Mouse (Mus musculus): ENCODE results near the gene Fam124a. TPM values are rescaled to one million over a fixed set of nuclear protein-coding genes. Genes with fewer than 3 reads are reported as not detected.
A peak's percentile ranks its signal among the peaks of the same experiment; 100 is the strongest.
"Not testable (repeated sequence)": the region's sequence is repeated elsewhere in the genome, so short reads cannot be mapped to it uniquely, and the experiment has no call there.

Gene Fam124a
- polyA plus RNA-seq, 1 experiment from 2014 or later: 71.2 TPM

DNA sequence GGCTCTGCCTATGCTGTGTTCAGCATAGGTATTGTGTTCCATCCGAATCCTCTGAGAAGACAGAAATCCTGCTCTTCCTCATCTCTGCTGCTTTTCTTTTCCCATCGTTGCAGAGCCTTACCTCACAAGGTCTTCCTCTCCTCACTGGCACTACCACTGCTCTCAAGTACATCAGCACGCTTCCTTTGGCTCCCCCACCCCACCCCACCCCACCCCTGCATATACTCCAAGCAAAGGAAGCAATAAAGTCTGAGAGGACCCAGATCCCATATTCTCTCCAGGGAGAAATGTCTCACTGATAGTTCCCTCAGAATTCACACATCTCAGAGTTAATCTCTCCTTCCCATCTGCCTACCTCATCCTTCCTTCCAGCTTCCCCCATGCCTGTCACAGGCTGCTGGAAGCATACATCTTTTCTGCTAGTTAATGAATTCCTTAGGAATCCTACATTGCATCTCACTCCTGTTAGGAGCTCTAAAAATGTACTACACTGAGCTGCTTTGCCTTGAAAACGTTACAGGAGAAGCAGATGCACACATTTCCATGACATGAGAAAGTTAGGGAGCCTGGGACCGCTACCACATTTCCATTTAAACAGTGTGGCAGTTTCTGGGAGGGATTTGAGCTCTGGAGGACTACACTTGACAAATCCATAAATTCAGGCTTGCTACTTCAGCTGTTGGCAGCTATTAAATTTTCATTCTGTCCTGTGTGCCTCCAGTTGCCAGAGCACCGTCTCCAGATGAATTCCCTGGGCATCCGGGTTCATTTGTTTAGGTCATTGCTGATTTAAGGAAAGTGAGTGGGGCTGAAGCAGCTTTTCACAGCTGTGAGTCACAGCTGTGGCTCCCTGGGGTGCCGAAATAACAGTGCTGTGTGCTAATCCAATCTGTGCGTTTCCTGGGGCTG, 82.2 kb downstream of the Fam124a start:
- Histone ChIP-seq H3K27ac (replicated peaks) (peak overlapping the region; percentile 82), H3K36me3 (no peaks in the 10 kb centered on the region), H3K9me3 (replicated peaks) (no peaks in the 10 kb centered on the region), H3K4me2 (peak overlapping the region; percentile 47), H3K27me3 (replicated peaks) (no peaks in the 10 kb centered on the region), H3K4me1 (peaks cover 19% of the 10 kb centered on the region), H3K4me3 (replicated peaks) (peak overlapping the region; percentile 8; the same call in 1 of the 2 replicates), H3K9ac (replicated peaks) (0 out of 2 replicates have a peak overlapping the region, but pooled peaks have one; percentile 20)
- WGBS: 12% methylated on average over 9 of the region's 9 CpGs
- peak; percentile 83 for ATAC-seq (ENCODE audit: low FRiP score)

DNA sequence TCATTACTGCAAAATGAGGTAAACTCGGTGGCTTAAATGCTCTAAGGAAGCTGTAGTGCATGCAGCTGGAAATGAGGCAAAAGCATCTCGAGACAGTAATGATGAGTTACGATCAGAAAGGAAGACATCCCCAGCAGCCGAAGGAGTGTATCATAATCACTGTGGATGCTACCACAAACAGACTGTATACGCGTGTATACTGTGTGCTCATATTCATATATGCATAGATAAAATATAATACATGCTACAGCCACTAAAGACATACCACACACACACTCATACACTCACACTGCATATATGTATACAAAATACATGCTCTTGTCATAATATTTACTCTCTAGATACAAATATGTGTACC, 82.8 kb downstream of the Fam124a start:
- Histone ChIP-seq H3K27me3 (replicated peaks) (no peaks in the 10 kb centered on the region), H3K4me2 (peak overlapping the region; percentile 47), H3K9me3 (replicated peaks) (no peaks in the 10 kb centered on the region), H3K4me3 (replicated peaks) (peak overlapping the region; percentile 8; the same call in 1 of the 2 replicates), H3K4me1 (peaks cover 19% of the 10 kb centered on the region), H3K9ac (replicated peaks) (no peak overlapping the region), H3K36me3 (no peaks in the 10 kb centered on the region), H3K27ac (replicated peaks) (peak overlapping the region; percentile 82)
- WGBS: 11% methylated on average over 6 of the region's 6 CpGs
- ATAC-seq (ENCODE audit: low FRiP score): no peak; the same call in 1 of the 2 replicates

DNA sequence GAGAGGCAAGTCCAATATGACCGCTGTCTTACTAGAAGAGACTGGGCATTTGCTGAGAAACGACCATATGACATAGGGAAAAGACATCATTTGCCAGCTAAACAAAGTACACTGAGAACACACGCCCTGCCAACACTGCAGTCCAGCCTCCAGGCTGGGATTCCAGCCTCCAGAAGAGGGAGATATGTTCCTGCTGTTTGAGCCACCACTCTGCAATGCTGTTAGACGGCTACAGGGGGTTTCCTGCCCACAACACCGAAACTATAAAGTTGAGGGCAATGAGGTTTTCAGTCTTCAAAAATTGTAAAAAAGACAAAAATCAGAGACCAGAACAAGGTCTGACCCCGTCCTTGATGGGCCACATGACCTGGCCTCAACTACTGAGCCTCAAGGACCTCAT, 83.6 kb downstream of the Fam124a start:
- H3K27ac ChIP-seq (replicated peaks): peak overlapping the region; percentile 52
- ATAC-seq (ENCODE audit: low FRiP score): no peak
- no peaks in the 10 kb centered on the region for H3K9me3 ChIP-seq (replicated peaks)
- no peaks in the 10 kb centered on the region for H3K36me3 ChIP-seq
- no peak overlapping the region for H3K4me3 ChIP-seq (replicated peaks)
- peaks cover 19% of the 10 kb centered on the region for H3K4me1 ChIP-seq
- H3K4me2 ChIP-seq: no peak overlapping the region
- 68% methylated on average over 6 of the region's 6 CpGs for WGBS
- no peak overlapping the region for H3K9ac ChIP-seq (replicated peaks)
- no peaks in the 10 kb centered on the region for H3K27me3 ChIP-seq (replicated peaks)

DNA sequence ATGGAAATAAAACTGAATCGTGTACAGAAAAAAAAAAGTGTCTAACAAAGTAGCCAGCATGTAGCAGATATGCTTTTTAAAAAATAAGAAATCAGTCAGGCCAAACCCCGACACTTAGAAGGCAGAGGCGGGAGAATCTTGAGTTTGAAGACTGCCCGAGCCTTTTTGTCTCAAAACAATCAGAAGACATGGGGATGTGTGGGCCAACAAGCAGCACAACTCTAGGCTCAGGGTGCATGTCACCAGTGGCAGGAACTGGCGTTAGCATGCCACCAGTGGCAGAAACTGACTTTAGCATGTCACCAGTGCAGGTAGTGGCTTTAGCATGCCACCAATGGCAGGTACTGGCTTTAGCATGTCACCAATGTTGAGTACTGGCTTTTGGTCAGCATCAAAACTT, 84.0 kb downstream of the Fam124a start:
- Histone ChIP-seq H3K9me3 (replicated peaks) (no peaks in the 10 kb centered on the region), H3K36me3 (no peaks in the 10 kb centered on the region), H3K4me2 (no peak overlapping the region), H3K27me3 (replicated peaks) (no peaks in the 10 kb centered on the region), H3K9ac (replicated peaks) (no peak overlapping the region), H3K4me1 (peaks cover 19% of the 10 kb centered on the region), H3K27ac (replicated peaks) (no peak overlapping the region), H3K4me3 (replicated peaks) (no peak overlapping the region)
- WGBS: 93% methylated on average over 5 of the region's 5 CpGs
- ATAC-seq (ENCODE audit: low FRiP score): no peak

DNA sequence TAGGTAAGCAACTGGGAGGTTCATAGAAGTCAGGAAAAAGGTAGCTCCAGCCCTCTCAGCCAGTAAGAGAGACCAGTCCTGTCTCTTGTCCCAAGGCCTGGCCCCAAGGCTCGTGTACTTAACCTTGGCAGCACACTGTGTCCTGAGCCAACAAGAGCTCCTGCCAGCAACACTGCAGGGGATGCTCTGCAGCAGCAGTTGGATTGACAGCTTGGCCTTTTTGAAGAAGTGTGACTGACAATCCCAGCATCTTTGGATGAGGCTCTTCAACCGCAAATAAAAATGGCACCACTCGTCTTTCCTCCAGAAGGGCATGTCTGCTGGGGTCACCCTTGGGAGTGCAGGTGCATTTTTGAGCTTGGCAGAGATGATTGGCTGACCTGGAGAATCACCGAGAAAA, 84.9 kb downstream of the Fam124a start:
- H3K36me3 ChIP-seq: no peaks in the 10 kb centered on the region
- H3K9me3 ChIP-seq (replicated peaks): no peaks in the 10 kb centered on the region
- peaks cover 19% of the 10 kb centered on the region for H3K4me1 ChIP-seq
- H3K4me3 ChIP-seq (replicated peaks): no peak overlapping the region
- WGBS: 75% methylated on average over 4 of the region's 4 CpGs
- no peak overlapping the region for H3K9ac ChIP-seq (replicated peaks)
- no peak overlapping the region for H3K4me2 ChIP-seq
- H3K27me3 ChIP-seq (replicated peaks): no peaks in the 10 kb centered on the region
- H3K27ac ChIP-seq (replicated peaks): no peak overlapping the region
- ATAC-seq (ENCODE audit: low FRiP score): no peak

DNA sequence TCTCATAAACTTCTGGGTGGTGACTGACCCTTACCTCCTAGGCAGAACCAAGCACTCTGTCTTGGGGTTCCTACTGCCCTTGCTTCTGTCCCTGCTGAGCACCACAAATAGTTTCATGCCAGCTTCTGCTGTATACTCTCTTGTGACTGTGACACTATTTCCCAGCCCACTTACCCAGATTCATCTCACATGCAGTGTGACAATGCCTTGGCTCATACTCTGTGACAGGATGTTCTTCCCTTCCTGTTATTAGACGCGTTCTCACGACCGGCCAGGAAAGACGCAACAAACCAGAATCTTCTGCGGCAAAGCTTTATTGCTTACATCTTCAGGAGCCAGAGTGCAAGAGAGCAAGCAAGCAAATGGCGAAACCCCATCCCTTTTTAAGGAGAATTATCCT, 86.8 kb downstream of the Fam124a start:
- H3K9me3 ChIP-seq (replicated peaks); H3K9ac ChIP-seq (replicated peaks); H3K27ac ChIP-seq (replicated peaks); H3K36me3 ChIP-seq; ATAC-seq (ENCODE audit: low FRiP score); H3K27me3 ChIP-seq (replicated peaks); H3K4me2 ChIP-seq; H3K4me3 ChIP-seq (replicated peaks): not testable (repeated sequence)
- 90% methylated on average over 6 of the region's 7 CpGs for WGBS
- H3K4me1 ChIP-seq: peaks cover 17% of the 10 kb centered on the region

DNA sequence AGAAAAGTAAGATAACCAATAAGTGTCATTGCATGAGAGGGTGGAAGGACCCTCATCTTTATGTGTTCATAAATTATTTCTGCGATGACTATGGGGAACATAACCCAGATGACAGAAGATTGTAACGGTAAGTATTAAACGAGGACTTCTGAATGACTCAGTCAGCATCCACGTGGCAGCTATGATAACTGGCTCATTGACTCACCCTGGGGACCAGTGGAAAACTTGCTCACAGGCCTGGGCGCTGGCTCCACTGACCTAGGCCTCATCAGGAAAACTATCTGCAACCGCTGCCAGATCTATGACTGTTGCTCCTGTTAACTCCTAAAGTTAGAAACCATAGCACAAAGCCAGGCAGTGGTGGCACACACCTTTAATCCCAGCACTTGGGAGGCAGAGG, 92.9 kb downstream of the Fam124a start:
- Histone ChIP-seq H3K4me3 (replicated peaks) (no peak overlapping the region), H3K27me3 (replicated peaks) (no peaks in the 10 kb centered on the region), H3K27ac (replicated peaks) (no peak overlapping the region), H3K9me3 (replicated peaks) (no peaks in the 10 kb centered on the region), H3K4me2 (no peak overlapping the region), H3K36me3 (no peaks in the 10 kb centered on the region), H3K4me1 (no peaks in the 10 kb centered on the region), H3K9ac (replicated peaks) (no peak overlapping the region)
- 80% methylated on average over 6 of the region's 6 CpGs for WGBS
- ATAC-seq (ENCODE audit: low FRiP score): no peak

DNA sequence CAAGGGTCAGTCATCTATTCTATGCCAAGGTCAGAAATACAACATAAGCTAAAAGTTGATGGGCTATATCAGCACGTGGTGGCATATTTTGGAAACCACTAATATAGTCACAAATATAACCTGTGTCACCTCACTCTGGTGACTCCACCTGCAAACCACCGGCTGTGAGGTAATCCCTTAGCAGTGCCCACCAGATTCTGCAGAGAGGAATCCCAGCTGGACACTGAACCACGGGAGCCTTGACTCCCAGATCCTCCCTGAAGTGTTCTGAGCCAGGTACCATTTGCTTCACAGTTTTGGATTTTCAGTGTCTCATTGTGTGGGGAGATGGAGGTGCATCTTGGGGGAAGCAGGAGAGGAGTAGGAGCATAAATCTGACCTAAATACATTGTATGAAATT, 94.8 kb downstream of the Fam124a start:
- Histone ChIP-seq H3K27me3 (replicated peaks) (no peaks in the 10 kb centered on the region), H3K27ac (replicated peaks) (no peak overlapping the region), H3K9ac (replicated peaks) (no peak overlapping the region), H3K4me2 (no peak overlapping the region), H3K9me3 (replicated peaks) (no peaks in the 10 kb centered on the region), H3K4me3 (replicated peaks) (no peak overlapping the region), H3K36me3 (no peaks in the 10 kb centered on the region), H3K4me1 (no peaks in the 10 kb centered on the region)
- ATAC-seq (ENCODE audit: low FRiP score): no peak
- WGBS: 69% methylated on average over 3 of the region's 3 CpGs

DNA sequence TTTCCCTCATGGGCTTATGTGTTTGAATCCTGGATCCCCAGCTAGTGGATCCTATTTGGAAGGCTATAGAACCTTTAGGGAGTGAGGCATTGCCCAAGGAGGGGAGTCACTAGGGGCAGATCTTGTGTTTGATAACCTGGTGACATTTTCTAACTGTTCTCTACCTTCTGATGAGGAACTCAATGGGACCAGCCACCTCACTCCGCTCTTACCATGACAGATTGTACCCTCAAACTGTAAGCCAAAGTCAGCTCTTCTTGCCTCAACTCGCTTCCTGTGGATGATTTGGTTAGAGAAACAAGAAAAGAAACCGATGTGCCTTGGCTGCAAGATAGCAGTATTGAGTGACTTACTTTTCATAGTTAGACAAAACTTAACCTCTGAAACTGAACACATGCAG, 96.2 kb downstream of the Fam124a start:
- Histone ChIP-seq H3K4me1 (no peaks in the 10 kb centered on the region), H3K27ac (replicated peaks) (no peak overlapping the region), H3K27me3 (replicated peaks) (no peaks in the 10 kb centered on the region), H3K9ac (replicated peaks) (no peak overlapping the region), H3K9me3 (replicated peaks) (no peaks in the 10 kb centered on the region), H3K4me3 (replicated peaks) (no peak overlapping the region), H3K36me3 (no peaks in the 10 kb centered on the region), H3K4me2 (no peak overlapping the region)
- no peak for ATAC-seq (ENCODE audit: low FRiP score)
- 93% methylated on average over 3 of the region's 3 CpGs for WGBS

DNA sequence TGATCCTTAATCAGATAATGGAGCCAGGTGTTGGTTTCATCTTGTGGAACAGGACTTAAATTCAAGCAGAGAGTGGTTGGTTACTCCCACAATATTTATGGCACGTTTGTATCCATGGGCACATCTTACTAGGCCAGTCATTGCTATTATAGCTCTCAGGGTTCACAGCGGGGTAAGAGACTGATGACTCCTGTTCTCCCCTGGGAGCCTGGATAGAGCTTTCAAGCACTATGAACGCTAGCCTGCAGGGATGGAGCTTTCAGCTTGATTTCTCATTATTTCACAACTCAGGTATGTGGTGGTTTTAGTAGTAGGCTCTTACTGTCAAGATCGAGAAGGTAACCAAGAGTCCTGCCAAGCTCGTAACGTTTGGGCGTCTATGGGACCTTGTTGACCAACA, 100.5 kb downstream of the Fam124a start:
- Histone ChIP-seq H3K27me3 (replicated peaks) (no peaks in the 10 kb centered on the region), H3K4me1 (no peaks in the 10 kb centered on the region), H3K9me3 (replicated peaks) (no peaks in the 10 kb centered on the region), H3K4me2 (no peak overlapping the region), H3K27ac (replicated peaks) (no peak overlapping the region), H3K9ac (replicated peaks) (no peak overlapping the region), H3K36me3 (no peaks in the 10 kb centered on the region), H3K4me3 (replicated peaks) (no peak overlapping the region)
- 81% methylated on average over 7 of the region's 7 CpGs for WGBS
- ATAC-seq (ENCODE audit: low FRiP score): no peak

DNA sequence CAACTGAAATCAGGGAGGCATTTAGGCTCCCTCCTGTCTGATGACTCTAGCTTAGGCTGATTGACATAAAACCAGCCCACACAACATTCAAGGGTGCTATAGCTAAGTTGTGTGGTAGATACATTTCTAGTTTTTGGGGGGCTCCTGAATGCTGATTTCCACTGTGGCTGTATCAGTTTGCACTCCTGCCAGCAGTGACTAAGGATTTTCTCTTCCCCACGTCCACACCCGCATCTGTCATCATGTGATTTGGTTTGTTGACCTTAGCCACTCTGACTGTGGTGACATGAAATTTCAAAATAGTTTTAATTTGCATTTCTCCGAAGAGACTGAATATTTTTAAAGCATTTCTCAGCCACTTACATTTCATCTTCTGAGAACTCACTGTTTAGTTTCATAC, 101.9 kb downstream of the Fam124a start:
- ATAC-seq (ENCODE audit: low FRiP score): no peak
- H3K9me3 ChIP-seq (replicated peaks): no peaks in the 10 kb centered on the region
- no peak overlapping the region for H3K4me2 ChIP-seq
- no peaks in the 10 kb centered on the region for H3K4me1 ChIP-seq
- no peak overlapping the region for H3K4me3 ChIP-seq (replicated peaks)
- no peak overlapping the region for H3K9ac ChIP-seq (replicated peaks)
- no peaks in the 10 kb centered on the region for H3K27me3 ChIP-seq (replicated peaks)
- no peak overlapping the region for H3K27ac ChIP-seq (replicated peaks)
- whole genome bisulfite sequencing: 90% methylated on average over 3 of the region's 3 CpGs
- no peaks in the 10 kb centered on the region for H3K36me3 ChIP-seq

Data from neural tube, embryonic 15.5 days (tissue).